Mouse (Mus musculus) left cerebral cortex, postnatal 25 days (tissue): ENCODE measurements around the gene Pdzd9. TPM values are rescaled to one million over a fixed set of nuclear protein-coding genes. Genes with fewer than 3 reads are reported as not detected.

Experiments
- DNase-seq, 2 experiments: peaks; one replicate each; pipeline ENCODE4 v3.0.0; 2022; ENCODE audit warnings: low spot score in 2 of 2, mixed read lengths in 1 of 2
- intact Hi-C: fragments of 180-260 bp; cut with DNase I; formaldehyde crosslinking; loops from one replicate; pipeline ENCODE4 v1.15.1; 2025
- total RNA-seq, 2 experiments: library from RNA; stranded (reverse); gene quantifications; 2 replicates each; pipeline ENCODE4 v1.2.3; 2021

Gene Pdzd9
- total RNA-seq, 2 experiments from 2014 or later: not detected

- intact Hi-C loops: no loop called here
- DNase-seq: no peak
These were observed 8.1 kb downstream of the Pdzd9 start for GRCm38 (mm10) chr7:120662079-120662478.

DNA sequence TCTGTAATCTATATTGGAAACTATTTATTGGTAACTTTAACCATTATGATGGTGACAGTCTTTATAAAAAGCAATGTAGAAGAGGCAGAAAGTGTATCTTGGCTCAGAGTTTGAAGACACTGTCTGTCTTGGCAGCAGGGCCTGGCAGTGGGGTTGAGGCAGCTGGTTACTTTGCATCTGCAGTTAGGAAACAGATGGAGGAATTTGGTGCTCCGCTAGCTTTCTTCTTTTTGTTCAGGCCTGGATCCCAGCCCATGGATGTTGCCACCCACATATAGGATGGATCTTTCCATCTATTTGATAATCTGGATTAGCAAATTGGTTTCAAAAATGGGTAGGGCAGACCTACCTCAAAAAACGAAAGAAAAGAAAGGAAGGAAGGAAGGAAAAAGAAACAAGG, 22.3 kb downstream of the Pdzd9 start:
- intact Hi-C loops: no loop called here
- DNase-seq: peak; percentile 21 to 84

- intact Hi-C loops: no loop called here
- no peak for DNase-seq
These were observed 26.9 kb downstream of the Pdzd9 start for GRCm38 (mm10) chr7:120643217-120643616.

GRCm38 (mm10) chr7:120635821-120636220, 34.3 kb downstream of the Pdzd9 start:
- intact Hi-C loops: loop anchor here (1.0 to 10.0 kb wide), 4 partner anchors 187 to 1009 kb away; partner anchors contain the start of gene Polr3e

DNA sequence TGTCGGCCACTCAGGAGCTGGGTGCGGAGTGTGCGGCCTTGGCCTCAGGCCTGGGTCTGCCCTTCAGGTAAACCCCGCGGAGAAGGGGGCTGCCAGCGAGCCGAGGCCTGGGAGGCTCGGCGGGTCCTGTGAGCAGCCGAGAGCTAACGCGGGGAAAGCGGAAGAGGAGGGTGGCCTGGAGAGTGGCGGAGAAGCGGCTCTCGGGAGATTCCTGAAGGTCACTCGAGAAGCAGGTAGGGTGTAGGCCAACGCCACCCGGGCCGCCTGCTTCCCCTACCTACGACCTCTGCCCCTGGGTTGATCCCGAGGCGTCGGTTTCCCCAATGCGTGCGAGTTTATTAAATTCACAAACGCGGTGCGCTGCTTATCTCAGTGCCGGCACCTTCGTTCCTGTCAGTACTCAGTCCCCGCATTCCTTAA, 34.8 kb downstream of the Pdzd9 start:
- DNase-seq: no peak
- intact Hi-C loops: loop anchor here (1.0 to 10.0 kb wide), 4 partner anchors 188 to 1009 kb away; partner anchors contain the start of gene Polr3e

More at GRCm38 (mm10) chr7:120635821-120636220, 34.3 kb downstream of the Pdzd9 start:
- DNase-seq: no peak

- intact Hi-C loops: loop anchor here (1.0 to 10.0 kb wide), 4 partner anchors 188 to 1010 kb away; partner anchors contain the start of gene Polr3e
- DNase-seq: peak; percentile 86 to 88
These were observed 35.3 kb downstream of the Pdzd9 start, which contains the start of gene Uqcrc2 for GRCm38 (mm10) chr7:120634711-120635361. Gene Uqcrc2, plus strand, starts transcription at chr7:120635176.

GRCm38 (mm10) chr7:120634301-120634700, 35.8 kb downstream of the Pdzd9 start:
- no peak for DNase-seq
- intact Hi-C loops: loop anchor here (10.0 kb wide), 2 partner anchors 510 to 1010 kb away; no protein-coding TSS in a partner anchor

DNA sequence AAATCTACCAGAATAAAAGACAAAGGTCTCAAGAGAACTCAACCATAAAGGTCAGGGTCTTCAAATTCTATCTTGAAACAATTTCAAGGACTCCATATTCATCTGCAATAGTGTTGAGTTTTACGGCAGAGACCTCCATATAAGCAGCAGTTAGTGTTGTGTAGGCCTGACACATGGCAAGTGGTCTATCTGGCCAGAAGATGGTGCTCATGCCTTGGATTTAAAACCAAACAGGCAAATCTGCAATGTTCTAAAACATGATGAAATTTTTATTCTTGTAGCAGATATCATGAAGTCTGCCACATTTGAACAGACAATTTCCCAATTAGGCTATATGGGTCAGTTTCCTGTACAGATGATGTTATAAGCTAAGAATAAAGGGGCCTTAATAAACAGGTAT, 37.6 kb downstream of the Pdzd9 start:
- intact Hi-C loops: loop anchor here (10.0 kb wide), 2 partner anchors 508 to 1012 kb away; no protein-coding TSS in a partner anchor
- peak; percentile 26 to 71 for DNase-seq

GRCm38 (mm10) chr7:120620841-120621240, 49.3 kb downstream of the Pdzd9 start:
- intact Hi-C loops: no loop called here
- no peak for DNase-seq

GRCm38 (mm10) chr7:120620075-120620771, 49.9 kb downstream of the Pdzd9 start:
- intact Hi-C loops: no loop called here
- no peak for DNase-seq

Other genes with a start within 250 kb of the Pdzd9 start
- gene Uqcrc2, start 35.2 kb downstream of the Pdzd9 start, total RNA-seq: 100 to 1,000 TPM; 230 to 246 TPM
- 10 to 100 TPM; 70.4 to 83.7 TPM for gene Mosmo, start 7.3 kb upstream of the Pdzd9 start, total RNA-seq
- 10 to 100 TPM; 12.2 to 18.0 TPM for gene Vwa3a, start 69.0 kb upstream of the Pdzd9 start, total RNA-seq
- gene Gm5737, start 142.0 kb upstream of the Pdzd9 start, total RNA-seq: not detected
- 10 to 100 TPM; 28.6 to 30.7 TPM for gene Eef2k, start 172.5 kb upstream of the Pdzd9 start, total RNA-seq
- 10 to 100 TPM; 25.2 TPM for gene Polr3e, start 247.4 kb upstream of the Pdzd9 start, total RNA-seq